Mouse (Mus musculus): ENCODE measurements around the gene Stim2. TPM values are rescaled to one million over a fixed set of nuclear protein-coding genes. Genes with fewer than 3 reads are reported as not detected.

The Stim2 gene
- polyA plus RNA-seq, 1 experiment from 2014 or later = 28.0 TPM

- no peak overlapping the region for H3K9ac ChIP-seq
- WGBS = 93% methylated on average over 6 of the region's 6 CpGs
- ATAC-seq (ENCODE audit: low FRiP score) = no peak
- H3K36me3 ChIP-seq = 0 out of 2 replicates have a peak, but pooled peaks cover 3% of the 10 kb centered on the region
- H3K4me3 ChIP-seq = no peak overlapping the region
- no peaks in the 10 kb centered on the region for H3K9me3 ChIP-seq (replicated peaks)
- H3K4me1 ChIP-seq = no peaks in the 10 kb centered on the region
- no peak overlapping the region for H3K27ac ChIP-seq
- no peaks in the 10 kb centered on the region for H3K27me3 ChIP-seq
- no peak overlapping the region for H3K4me2 ChIP-seq (replicated peaks)
These were observed 58.0 kb downstream of the Stim2 start for GRCm38 (mm10) chr5:54056266-54056665.

GRCm38 (mm10) chr5:54059998-54060397 is 61.7 kb downstream of the Stim2 start:
- H3K4me1 ChIP-seq = no peaks in the 10 kb centered on the region
- H3K4me2 ChIP-seq (replicated peaks) = no peak overlapping the region
- no peak overlapping the region for H3K4me3 ChIP-seq
- no peaks in the 10 kb centered on the region for H3K27me3 ChIP-seq
- 0 out of 2 replicates have a peak, but pooled peaks cover 3% of the 10 kb centered on the region for H3K36me3 ChIP-seq
- no peak overlapping the region for H3K9ac ChIP-seq
- 94% methylated on average over 6 of the region's 6 CpGs for WGBS
- H3K27ac ChIP-seq = no peak overlapping the region
- no peak for ATAC-seq (ENCODE audit: low FRiP score)
- H3K9me3 ChIP-seq (replicated peaks) = no peaks in the 10 kb centered on the region

- no peak for ATAC-seq (ENCODE audit: low FRiP score)
- H3K27ac ChIP-seq = no peak overlapping the region
These were observed 63.8 kb downstream of the Stim2 start for GRCm38 (mm10) chr5:54062079-54062478.

DNA sequence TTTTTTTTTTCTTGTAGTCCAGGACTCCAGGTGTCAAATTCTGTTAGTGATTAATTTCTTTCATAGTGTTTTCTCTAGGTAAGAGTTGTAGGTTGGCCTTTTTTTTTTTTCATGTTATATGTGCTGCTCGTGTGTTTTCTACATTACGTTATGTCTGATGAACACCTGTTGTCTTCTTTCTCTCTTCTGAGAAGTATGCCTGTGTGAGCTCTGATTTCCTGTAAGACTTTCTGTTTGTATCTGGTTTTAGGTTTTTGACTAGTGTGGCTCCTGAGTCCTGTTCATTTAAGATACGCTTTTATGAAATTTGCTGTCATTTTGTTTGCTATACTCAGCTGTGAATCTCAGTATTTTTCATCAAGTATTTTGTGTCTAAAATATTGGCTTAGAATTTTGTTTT is 69.3 kb downstream of the Stim2 start:
- 97% methylated on average over 3 of the region's 3 CpGs for WGBS
- Histone ChIP-seq H3K4me3 (no peak overlapping the region), H3K27me3 (no peaks in the 10 kb centered on the region), H3K36me3 (no peaks in the 10 kb centered on the region), H3K4me2 (replicated peaks) (no peak overlapping the region), H3K4me1 (no peaks in the 10 kb centered on the region), H3K9me3 (replicated peaks) (no peaks in the 10 kb centered on the region), H3K27ac (no peak overlapping the region), H3K9ac (no peak overlapping the region)
- no peak for ATAC-seq (ENCODE audit: low FRiP score)

More at GRCm38 (mm10) chr5:54062079-54062478, 63.8 kb downstream of the Stim2 start:
- Histone ChIP-seq H3K4me3 (no peak overlapping the region), H3K9me3 (replicated peaks) (no peaks in the 10 kb centered on the region), H3K36me3 (0 out of 2 replicates have a peak, but pooled peaks cover 3% of the 10 kb centered on the region), H3K4me2 (replicated peaks) (no peak overlapping the region), H3K4me1 (no peaks in the 10 kb centered on the region), H3K27me3 (no peaks in the 10 kb centered on the region), H3K9ac (no peak overlapping the region)
- WGBS = 88% methylated on average over 7 of the region's 7 CpGs

DNA sequence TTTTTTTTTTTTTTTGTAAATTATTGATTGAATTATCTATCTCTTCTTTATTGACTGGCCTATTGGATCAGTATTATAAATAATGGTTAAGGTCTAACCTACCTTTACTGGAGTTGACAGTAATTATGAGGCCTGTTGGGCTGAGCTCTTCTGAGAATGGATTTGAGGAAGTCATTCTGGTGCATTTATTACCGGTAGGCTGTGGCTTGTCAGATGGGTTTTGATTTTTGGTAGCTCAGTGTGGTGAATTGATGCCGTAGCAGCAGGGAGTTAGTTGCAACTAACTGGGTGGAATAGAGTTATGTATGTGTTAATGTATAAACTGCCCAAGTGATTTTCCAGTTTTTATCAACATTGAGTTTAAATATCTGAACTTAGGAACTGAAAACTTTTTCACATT is 72.2 kb downstream of the Stim2 start:
- 90% methylated on average over 2 of the region's 2 CpGs for WGBS
- H3K9me3 ChIP-seq (replicated peaks) = no peaks in the 10 kb centered on the region

DNA sequence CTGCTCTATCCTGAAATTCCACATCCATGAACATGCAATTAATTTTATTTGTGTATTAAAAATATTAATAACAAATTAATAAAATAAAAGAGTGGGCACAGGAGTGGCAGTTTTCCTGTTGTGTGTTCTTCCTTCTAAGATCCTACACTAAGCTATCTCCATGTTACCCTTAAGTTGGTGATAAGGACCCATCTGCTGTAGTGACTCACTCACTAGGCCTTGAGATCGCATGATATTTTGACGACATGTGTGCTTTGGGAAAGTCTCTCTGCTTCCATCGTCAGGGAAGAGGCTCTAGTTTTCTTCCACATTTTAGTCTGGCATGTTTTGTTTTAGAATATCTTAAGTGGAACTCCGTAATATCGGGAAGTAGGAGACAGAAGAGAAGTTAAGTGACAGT is 73.0 kb downstream of the Stim2 start:
- no peak for ATAC-seq (ENCODE audit: low FRiP score)
- Histone ChIP-seq H3K4me2 (replicated peaks) (no peak overlapping the region), H3K27me3 (no peaks in the 10 kb centered on the region), H3K9ac (no peak overlapping the region), H3K36me3 (no peaks in the 10 kb centered on the region), H3K27ac (no peak overlapping the region), H3K4me1 (no peaks in the 10 kb centered on the region), H3K4me3 (no peak overlapping the region), H3K9me3 (replicated peaks) (no peaks in the 10 kb centered on the region)
- WGBS = 92% methylated on average over 5 of the region's 5 CpGs

More for the DNA sequence above, 72.2 kb downstream of the Stim2 start:
- Histone ChIP-seq H3K9ac (no peak overlapping the region), H3K4me1 (no peaks in the 10 kb centered on the region), H3K4me3 (no peak overlapping the region), H3K27ac (no peak overlapping the region), H3K36me3 (no peaks in the 10 kb centered on the region), H3K4me2 (replicated peaks) (no peak overlapping the region), H3K27me3 (no peaks in the 10 kb centered on the region)
- ATAC-seq (ENCODE audit: low FRiP score) = no peak

GRCm38 (mm10) chr5:54071705-54072104 is 73.4 kb downstream of the Stim2 start:
- Histone ChIP-seq H3K9me3 (replicated peaks) (no peaks in the 10 kb centered on the region), H3K36me3 (no peaks in the 10 kb centered on the region), H3K9ac (no peak overlapping the region), H3K27me3 (no peaks in the 10 kb centered on the region), H3K4me3 (no peak overlapping the region), H3K4me1 (no peaks in the 10 kb centered on the region), H3K4me2 (replicated peaks) (no peak overlapping the region), H3K27ac (no peak overlapping the region)
- WGBS = 92% methylated on average over 7 of the region's 7 CpGs
- ATAC-seq (ENCODE audit: low FRiP score) = no peak

DNA sequence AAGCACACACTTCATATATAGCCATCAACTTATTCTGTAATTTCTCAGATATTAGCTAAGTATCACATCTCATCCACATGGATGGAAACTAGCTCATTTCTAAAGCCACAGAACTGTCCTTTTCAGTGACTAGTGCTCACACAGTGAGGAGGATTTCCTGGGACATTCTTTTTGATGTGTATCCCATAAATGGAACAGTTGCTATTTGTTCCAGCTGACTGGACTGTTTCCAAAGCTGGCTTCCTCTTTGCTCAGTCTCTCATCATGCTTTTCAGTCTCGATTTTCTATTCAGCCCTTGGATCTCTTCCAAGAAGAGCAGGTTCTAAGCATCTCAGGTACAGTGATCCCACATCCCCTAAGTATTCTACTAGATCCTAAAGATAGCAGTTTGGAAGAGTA is 75.0 kb downstream of the Stim2 start:
- H3K4me1 ChIP-seq = no peaks in the 10 kb centered on the region

GRCm38 (mm10) chr5:54079997-54080396 is 81.7 kb downstream of the Stim2 start:
- no peaks in the 10 kb centered on the region for H3K36me3 ChIP-seq

More for the DNA sequence above, 75.0 kb downstream of the Stim2 start:
- H3K36me3 ChIP-seq = no peaks in the 10 kb centered on the region
- H3K4me2 ChIP-seq (replicated peaks) = no peak overlapping the region
- H3K9ac ChIP-seq = no peak overlapping the region
- H3K27ac ChIP-seq = 0 out of 2 replicates have a peak overlapping the region, but pooled peaks have one; percentile 23
- 38% methylated on average over 1 of the region's 1 CpGs for WGBS
- no peaks in the 10 kb centered on the region for H3K9me3 ChIP-seq (replicated peaks)
- no peak overlapping the region for H3K4me3 ChIP-seq
- H3K27me3 ChIP-seq = no peaks in the 10 kb centered on the region
- ATAC-seq (ENCODE audit: low FRiP score) = no peak

DNA sequence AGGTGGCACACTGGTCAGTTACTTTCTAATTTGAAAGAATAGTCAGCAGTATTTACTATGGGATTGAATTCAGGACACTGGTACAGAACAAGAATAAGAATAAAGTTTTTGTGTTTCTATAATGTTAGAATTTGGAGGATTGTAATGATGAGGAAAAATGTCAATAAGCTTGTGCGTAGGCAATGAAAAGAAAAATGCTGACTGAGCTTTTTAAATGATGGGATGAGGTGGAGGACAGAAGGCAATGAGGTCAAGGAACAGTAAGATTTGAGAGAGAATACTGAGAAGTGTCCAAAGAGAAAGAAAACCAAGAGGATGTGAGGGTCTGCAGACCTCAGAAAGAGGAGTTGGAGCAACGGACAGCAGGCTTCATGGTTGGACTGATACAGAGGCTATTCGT is 89.6 kb downstream of the Stim2 start:
- Histone ChIP-seq H3K9me3 (replicated peaks) (no peaks in the 10 kb centered on the region), H3K27ac (no peak overlapping the region), H3K4me3 (no peak overlapping the region), H3K36me3 (no peaks in the 10 kb centered on the region), H3K4me2 (replicated peaks) (no peak overlapping the region), H3K4me1 (no peaks in the 10 kb centered on the region), H3K27me3 (no peaks in the 10 kb centered on the region), H3K9ac (no peak overlapping the region)
- ATAC-seq (ENCODE audit: low FRiP score) = no peak
- whole genome bisulfite sequencing = 92% methylated on average over 3 of the region's 3 CpGs

More at GRCm38 (mm10) chr5:54079997-54080396, 81.7 kb downstream of the Stim2 start:
- Histone ChIP-seq H3K4me2 (replicated peaks) (no peak overlapping the region), H3K4me3 (no peak overlapping the region), H3K4me1 (no peaks in the 10 kb centered on the region), H3K9ac (no peak overlapping the region), H3K27ac (no peak overlapping the region), H3K27me3 (no peaks in the 10 kb centered on the region), H3K9me3 (replicated peaks) (no peaks in the 10 kb centered on the region)
- no peak for ATAC-seq (ENCODE audit: low FRiP score)
- WGBS = 95% methylated on average over 1 of the region's 1 CpGs

- no peak overlapping the region for H3K9ac ChIP-seq
- H3K4me2 ChIP-seq (replicated peaks) = no peak overlapping the region
- H3K27me3 ChIP-seq = no peaks in the 10 kb centered on the region
- H3K36me3 ChIP-seq = no peaks in the 10 kb centered on the region
- 85% methylated on average over 6 of the region's 6 CpGs for WGBS
- ATAC-seq (ENCODE audit: low FRiP score) = no peak
- H3K4me3 ChIP-seq = no peak overlapping the region
- H3K27ac ChIP-seq = no peak overlapping the region
- H3K4me1 ChIP-seq = peaks cover 10% of the 10 kb centered on the region; the same call in 1 of the 2 replicates
- no peaks in the 10 kb centered on the region for H3K9me3 ChIP-seq (replicated peaks)
These were observed 99.9 kb downstream of the Stim2 start for GRCm38 (mm10) chr5:54098219-54098618.

GRCm38 (mm10) chr5:54100916-54101315 is 102.6 kb downstream of the Stim2 start:
- Histone ChIP-seq H3K4me1 (peaks cover 10% of the 10 kb centered on the region; the same call in 1 of the 2 replicates), H3K27me3 (no peaks in the 10 kb centered on the region), H3K9me3 (replicated peaks) (no peaks in the 10 kb centered on the region), H3K4me3 (no peak overlapping the region), H3K27ac (no peak overlapping the region), H3K4me2 (replicated peaks) (no peak overlapping the region), H3K9ac (no peak overlapping the region), H3K36me3 (0 out of 2 replicates have a peak, but pooled peaks cover 8% of the 10 kb centered on the region)
- ATAC-seq (ENCODE audit: low FRiP score) = no peak
- 57% methylated on average over 3 of the region's 3 CpGs for WGBS

DNA sequence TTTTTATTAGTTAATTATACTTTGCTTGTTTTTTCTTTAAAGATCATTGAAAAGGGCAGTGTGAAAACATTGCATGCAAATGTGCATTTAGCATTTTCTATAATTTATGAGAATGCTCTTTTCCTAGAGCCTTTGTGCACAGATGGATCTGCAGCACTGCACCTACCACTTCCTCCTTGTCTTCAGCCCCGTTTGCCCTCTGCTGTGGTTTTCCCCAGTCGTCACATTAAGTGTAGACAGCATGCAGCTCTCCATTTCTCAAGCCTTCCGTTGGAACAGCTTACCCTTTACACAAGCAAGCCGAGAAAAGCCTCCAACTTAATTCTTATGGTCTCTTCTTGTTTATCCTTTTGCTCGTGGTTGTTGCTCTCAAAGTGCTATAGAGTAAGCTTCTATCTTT is 103.0 kb downstream of the Stim2 start:
- Histone ChIP-seq H3K9ac (no peak overlapping the region), H3K4me2 (replicated peaks) (no peak overlapping the region), H3K4me3 (no peak overlapping the region), H3K9me3 (replicated peaks) (no peaks in the 10 kb centered on the region), H3K27ac (no peak overlapping the region), H3K36me3 (0 out of 2 replicates have a peak, but pooled peaks cover 8% of the 10 kb centered on the region), H3K27me3 (no peaks in the 10 kb centered on the region), H3K4me1 (peaks cover 10% of the 10 kb centered on the region; the same call in 1 of the 2 replicates)
- WGBS = 68% methylated on average over 5 of the region's 5 CpGs
- no peak for ATAC-seq (ENCODE audit: low FRiP score)

Data from hindbrain, embryonic 12.5 days (tissue).